Mouse (Mus musculus) CD8-positive naive resting alpha-beta T cell, adult 2 months (primary cell): ENCODE results near the gene Endou.

Experiments
- DNase-seq, 2 experiments: peaks; one replicate each; pipeline ENCODE4 v3.0.0; 2022; ENCODE audit warnings: low read depth in 2 of 2, low spot score in 2 of 2

Endou gene

DNA sequence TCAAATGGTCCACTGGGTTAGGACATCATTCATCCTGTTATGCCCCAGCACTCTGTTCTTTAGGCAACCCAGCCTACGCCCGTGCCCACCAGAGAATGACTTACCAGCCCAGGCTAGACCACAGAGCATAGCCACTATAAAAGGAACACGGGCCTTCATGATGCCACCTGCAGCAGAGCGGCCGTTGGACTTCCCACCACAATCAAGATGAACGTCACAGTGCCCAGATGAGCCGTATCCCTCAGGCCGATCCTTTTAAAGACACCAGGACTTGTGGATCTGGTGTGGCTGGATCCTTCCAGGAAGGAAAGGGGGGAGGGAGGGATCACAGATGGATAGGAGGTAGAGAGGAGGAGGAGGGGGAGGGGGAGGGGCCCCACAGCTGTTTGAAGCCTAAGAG, at the start of gene Endou:
Endou (minus strand) TSS at position 229 of the 400 bp plus-strand sequence.
- no peak for DNase-seq

DNA sequence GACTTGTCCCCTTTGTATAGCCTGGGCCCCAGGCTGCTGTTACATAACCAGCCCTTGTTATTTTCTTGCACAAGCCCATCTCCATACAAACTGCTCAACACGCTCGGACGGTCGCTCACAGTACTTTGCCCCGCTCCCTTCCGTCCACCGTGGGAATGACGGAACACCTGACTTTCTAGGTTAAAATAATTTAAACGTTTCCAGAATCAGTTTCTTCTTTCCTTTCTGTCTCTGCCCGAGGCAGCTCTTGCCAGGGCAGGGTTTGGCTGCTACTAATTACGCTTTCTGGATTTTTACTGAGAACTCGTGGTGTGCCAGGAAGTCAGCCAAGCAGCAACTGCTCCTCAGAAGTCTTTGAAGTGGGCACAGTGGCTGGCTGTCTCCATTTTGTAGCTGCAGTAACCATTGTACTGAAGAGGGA, 49.5 kb upstream of the Endou start:
- peak; percentile 50 to 67 for DNase-seq

DNA sequence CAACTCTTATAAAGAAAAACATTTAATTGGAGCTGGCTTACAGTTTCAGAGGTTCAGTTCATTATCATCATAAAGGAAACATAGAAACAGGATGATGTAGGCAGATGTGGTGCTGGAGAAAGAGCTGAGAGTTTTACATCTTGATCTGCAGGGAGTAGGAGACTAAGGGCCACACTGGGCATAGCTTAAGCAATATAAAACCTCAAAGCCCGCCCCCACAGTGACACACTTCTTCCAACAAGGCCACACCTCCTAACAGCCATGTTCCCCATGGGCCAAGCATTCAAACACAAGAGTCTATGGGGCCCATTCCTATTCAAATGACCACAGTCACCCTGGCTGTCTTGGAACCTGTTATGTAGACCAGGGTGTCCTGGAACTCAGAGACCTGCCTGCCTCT, 48.4 kb upstream of the Endou start:
- no peak for DNase-seq

DNA sequence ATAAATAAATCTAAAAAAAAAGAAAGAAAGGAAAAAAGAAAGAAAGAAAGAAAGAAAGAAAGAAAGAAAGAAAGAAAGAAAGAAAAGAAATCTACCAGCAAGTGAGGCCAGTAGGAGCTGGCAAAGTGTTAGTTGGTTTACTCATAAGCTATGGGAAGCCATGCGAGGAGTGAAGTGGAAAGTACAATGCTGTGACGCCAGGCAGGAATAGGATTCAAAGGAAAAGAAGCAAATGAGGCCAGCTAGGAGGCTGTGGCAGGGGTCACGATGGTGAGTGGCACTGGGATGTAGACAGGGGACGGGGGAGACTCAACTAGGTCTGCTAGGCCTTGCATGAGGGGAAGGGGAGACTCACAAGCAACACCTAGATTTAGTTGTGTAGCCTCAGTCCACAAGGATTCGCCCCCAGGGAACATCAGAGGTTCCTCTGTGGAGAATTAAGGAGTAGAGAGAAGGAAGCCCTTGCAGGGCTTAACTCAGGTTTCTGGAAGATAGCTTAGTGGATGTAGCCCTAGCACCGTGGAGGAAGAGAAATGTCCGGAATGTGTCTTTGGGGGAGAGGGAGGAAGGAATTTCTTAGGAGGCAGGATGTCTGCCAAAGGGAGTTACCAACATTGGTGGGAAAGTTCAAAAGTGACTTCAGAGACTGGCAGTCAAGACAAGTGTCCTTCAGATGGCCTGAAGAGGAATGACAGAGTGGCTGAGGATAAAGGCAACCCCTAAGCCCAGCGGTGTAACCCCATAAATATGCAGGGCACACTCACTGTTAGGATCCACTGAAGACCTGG, 47.4 kb upstream of the Endou start, which contains the start of gene Slc48a1:
Slc48a1 (plus strand) TSS at position 210 of the 788 bp plus-strand sequence.
- no peak for DNase-seq

DNA sequence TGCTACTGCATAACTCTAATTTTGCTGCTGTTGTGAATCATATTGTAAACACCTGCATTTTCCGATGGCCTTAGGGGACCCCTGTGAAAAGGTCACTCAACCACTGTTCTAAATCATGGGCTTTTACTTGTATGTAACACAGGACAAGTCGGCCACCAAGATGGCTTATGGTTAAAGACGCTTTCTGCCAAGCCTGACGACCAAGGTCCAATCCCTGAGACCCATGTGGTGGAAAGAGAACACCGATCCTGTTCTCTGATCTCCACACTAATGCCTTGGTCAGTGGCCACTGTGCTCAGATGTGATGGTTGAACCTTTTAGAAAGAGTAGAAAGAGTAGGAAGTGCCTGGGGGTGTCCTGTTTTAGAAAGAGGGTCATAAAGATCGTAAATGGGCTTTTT, 45.8 kb upstream of the Endou start:
- no peak for DNase-seq

DNA sequence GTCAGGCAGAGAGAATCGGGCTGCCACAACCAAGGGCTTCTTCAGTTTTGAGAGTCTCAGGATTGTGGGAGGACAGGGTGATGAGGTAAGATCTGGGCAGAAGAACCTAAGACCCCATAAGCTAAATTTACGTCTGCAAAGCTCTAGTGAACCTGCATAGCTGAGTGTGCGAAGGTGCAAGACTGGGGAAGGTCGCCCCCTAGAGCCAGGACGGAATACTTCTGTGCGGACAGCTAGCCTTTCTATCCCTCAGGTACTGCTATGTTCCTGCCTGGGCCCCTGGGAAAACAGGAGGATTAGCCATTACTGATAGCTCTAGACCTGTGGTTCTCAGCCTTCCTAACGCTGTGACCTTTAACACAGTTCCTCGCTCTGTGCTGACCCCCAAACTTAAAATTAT, 45.4 kb upstream of the Endou start:
- DNase-seq, result peak; percentile 57 to 71

DNA sequence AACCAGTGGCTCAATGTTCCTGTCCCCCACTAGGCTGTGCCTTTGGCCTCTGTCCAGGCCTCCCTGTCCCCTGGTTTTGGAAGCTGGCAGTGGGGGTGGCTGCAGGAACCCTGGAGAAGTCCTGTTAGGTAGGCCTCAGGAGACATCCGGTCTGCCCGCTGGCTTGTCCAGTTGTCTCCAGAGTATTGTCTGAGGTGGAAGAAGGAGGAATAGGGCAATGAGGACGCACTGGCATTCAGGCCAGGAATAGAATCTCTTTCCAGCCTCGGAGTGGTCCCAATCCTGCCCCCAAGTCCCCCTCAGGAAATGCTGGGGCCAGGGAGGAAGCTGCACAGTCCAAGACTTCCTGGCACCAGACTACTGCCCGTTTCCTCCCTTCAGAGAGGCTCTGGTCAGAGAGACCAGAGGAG, 42.8 kb upstream of the Endou start:
- no peak for DNase-seq

DNA sequence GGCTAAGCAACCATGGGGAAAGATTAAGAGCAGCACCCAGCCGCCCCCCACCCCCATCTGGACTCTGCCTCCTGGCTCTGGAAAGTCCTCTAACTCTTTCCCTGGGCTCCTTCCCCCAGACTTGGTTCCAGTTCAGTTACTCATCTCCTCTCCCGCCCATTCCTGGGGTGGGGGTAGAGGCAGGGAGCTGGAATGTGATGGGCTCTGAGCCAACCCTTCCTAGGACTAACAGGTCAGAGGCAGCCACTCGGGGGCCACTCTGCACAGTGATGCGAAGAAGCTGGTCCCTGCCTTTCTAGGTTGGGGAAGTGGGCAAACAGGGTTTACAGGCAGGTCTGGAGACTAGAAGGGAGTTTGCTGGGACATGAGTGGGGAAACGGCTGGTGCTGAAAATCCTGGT, 42.0 kb upstream of the Endou start:
- DNase-seq, result no peak

DNA sequence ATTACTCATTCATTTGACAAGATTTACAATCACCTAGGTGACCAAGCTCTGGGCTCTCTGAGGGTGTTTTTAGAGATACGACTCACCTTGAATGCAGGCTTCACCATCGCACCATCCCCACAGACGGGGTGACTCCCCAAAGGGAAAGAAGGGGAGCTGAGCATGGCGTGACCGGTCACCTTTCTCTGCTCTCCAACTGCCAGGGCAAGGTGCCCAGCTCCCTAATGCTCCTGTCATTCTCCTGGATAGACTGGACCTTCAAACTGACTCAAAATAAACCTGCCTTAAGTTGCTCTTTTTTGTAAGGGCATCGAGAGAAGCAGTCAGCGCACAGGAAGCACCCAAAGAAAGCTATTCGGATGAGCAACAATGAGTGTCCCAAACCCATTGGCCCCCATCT, 39.1 kb upstream of the Endou start:
- DNase-seq, result no peak

DNA sequence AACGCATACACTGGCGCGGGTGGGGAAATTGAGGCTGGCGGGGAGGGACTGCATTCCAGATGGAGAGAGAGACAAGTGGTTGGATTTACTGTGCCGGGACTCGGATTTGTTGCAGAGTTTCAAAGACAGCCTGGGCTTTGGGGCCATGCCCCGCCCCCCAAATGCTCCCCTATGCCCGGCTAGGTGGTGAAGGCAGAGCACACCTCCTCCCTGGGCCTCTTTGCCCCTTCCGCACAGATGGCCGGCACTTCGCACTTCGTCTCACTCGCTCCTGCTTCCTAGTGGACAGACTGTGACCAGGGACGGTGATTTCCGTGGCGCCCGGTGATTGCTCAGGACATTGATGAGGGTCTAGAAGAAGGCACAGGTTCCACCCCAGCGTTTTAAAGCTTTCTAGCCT, 37.1 kb upstream of the Endou start:
- no peak for DNase-seq

DNA sequence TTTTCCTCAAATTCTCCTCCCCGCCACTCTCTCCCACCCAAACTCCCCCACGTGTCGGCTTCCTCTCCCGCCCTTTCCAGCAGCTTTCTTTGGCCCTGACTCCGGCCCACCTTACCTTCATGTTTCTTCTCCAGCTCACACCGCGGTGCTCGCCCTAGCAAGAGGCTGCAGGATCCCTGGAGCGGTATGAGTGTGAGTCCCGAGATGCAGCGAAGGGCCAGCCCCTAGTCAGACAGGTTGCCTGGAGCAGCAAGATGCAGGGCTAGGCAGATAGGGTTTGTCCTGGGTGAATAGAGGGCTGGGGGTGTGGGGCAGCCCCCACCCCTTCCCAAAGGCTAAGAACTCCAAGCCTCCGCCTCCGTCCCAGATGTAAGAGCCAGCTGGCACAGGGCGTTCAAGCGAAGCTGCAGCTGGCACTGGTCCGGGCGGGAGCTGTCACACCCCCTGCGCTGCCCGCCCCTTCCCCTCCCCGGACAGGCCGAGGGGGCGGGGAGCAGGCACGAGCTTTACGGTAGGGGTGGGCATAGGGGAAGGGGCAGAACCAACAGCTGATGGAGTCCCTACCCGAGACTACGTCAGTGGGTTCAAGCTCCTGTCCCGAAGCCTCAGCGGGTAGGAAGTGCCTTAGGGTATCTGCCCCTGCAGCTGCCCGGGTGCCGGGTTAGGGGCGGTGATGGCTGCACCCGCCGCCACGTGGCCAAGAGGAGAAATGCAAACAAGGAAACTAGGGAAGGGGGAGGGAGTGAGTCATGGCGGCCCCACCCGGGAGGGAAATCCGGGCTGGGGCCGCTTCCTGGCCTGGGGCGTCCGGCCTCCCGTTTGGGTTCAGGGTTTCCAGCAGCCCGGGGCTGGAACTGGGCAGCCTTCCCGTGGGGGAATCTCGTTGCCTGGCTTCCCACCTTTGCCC, 36.4 kb upstream of the Endou start, which contains the start of gene Rapgef3:
Rapgef3 (minus strand) TSS at position 693 of the 907 bp plus-strand sequence.
- peak; percentile 63 to 71 for DNase-seq

DNA sequence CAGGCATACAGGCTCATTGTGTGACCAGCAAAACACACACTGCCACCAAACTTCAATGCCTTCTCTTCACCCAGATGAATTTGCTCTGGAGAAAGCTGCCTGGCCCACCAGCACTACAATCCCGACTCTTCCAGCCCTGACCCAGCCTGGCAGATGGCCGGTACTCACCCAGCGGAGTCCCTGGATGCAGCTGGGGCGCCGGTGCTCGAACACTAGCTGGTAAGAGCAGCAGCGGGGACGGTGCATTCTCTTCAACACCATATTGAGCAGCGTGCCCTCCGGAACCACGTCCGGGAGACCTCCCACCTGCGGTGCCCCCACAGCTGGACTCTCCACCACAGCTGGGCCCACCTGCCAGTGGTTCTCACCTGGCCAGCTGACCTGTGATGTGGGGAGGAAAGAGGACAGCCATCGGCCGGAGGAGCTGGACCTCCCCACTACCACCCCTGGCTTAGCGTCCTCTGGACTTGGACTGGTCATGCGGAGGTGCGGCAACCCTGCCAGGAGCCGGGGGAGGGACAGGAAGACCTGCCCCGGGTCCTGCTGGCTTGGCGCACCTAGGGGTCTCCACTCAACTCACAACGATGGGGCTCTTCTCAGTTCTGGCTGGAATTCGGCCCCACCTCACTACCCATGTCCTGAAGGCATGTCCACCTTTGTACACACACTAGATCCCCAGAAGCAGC, 35.6 kb upstream of the Endou start:
- no peak for DNase-seq

DNA sequence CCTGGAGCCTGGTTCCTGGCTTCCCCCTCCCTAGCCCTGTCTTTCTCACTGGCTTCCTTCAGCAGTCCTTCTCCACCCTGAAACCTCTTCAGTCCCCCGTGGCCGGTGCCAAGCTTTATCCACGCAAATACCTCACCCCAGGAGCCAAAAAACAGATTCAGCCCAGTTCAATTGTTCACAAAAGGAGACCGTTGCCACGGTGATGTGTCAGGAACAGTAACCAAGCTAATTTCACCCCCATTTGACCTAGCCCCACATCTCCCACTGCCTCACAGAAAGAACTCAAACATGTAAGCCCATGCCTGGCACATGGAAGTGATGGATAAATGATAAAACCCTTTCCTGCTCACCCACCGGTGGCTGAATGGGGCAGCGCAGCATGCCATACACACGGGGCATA, 35.1 kb upstream of the Endou start:
- no peak for DNase-seq

DNA sequence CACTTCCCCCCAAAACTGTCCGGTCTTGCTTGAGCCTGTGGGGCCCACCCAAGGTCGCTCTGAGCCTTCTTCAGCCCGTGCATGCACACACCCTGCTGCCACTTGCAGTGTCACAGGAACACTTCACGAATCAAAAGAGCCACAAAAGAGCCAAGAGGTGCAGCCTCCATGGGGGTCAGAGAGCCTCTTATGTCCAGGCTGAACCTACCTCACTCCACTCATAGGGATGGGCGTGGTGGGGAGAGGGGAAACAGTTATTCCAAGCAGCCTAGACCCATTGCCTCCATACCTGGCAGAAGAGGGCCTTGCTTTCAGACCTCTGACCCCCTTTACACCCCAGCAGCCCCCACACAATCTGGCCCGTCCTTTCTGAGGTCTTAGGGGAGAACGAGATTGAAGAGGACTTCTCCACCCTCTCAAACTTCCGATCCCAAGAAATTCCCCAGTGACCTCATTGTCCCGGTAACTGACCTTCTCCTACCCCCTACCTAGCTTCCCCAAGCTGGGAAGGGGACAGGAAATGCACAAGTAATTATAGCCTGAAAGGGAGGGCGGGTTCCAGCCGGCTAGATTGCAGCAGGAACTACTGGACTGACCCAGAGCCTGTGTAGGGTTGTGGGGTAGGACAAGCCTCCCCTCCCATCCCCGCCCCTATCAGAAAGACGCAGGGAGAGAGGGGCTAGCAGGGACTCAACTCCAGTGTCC, 34.1 kb upstream of the Endou start:
- no peak for DNase-seq

DNA sequence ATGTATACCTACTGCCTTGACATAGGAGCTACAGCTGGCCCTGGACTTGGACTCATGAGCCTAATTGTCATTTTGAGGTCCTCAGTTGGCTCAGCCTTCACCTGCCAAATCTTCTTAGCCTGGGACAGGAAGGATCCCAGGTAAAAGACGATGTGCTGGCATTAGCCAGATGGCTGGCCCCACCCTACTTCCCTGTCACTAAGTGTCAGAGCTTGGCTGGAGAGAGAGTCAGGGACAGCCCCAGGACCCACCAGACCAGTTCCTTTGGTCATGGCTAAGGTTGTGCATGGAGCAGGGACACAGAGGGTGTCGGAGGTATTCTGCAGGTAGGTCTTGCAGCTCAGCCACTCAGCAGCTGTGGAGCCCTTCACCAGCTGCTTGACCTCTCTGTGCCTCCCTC, 33.4 kb upstream of the Endou start:
- no peak for DNase-seq

DNA sequence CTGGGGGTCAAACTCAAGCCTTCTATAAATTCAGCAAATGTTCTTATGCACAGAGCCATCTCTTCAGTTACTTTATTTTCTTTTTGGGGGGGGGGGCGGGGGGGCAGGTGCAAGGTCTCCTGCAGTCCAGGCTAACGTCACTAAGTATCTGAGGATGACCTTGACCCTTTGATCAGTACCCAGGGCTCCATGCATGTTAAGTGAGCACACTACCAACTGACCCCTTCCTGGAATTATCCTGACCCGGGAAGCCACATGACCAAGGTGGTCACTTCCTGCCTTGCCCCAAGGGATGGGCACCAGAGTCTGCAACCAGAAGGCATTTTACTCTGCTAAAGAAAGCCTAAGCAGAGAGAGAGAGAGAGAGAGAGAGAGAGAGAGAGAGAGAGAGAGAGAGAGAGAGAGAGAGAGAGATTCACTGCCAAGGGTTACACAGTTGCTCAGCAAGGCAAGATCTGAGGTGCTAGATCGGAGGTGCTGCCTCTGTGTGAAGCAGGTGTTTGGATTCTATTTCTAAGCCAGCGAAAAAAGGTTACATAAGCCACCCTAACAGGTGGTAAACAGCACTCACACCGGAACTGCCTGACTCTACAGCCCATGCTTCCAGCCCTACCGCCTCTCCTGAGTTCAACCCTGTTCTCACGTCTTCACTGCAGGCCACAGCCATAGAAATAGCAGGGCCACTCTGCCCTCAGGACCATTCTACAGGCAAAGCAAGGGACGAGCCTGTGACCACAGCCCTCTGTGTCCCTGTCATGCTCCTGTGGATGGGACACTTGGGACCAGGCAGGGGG, 32.3 kb upstream of the Endou start:
- no peak for DNase-seq

DNA sequence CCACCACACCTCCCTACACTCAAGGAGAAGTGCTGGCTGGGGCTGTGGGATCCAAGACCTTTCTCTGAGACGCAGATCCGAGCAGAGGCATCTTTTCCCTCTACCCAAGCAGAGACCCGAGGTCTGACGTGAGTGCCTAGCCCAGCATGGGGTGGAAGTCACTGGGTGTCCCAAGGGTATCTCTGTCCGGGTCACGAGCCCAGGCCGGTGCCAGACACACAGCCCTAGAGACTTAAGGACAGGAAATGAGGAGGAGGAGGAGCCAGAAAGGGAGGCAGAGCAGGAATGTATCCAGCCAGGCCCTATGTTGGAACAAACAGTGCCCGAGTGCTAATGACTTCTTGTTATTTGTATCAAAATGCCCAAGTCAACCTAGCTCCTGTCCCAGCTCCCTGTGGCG, 31.6 kb upstream of the Endou start:
- DNase-seq, result no peak

DNA sequence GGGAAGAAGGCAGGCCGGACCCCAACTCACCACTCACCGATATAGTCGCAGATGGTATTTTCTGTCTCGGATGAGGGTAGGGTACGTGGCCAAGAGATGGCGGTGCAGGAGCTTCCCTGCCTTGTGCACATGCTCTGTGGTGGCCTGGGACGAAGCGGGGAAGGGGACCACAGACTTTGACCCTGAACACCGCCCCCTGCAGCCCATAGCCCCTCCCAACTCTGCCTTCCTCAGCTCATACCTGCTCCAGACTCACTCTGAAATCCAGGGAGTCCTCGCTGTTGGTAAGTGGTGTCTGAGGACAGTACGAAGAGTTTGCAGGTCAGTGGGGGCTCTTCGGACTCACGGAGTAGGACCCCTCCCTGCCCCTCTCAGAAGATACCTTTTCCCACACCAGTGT, 30.3 kb upstream of the Endou start:
- DNase-seq, result no peak

DNA sequence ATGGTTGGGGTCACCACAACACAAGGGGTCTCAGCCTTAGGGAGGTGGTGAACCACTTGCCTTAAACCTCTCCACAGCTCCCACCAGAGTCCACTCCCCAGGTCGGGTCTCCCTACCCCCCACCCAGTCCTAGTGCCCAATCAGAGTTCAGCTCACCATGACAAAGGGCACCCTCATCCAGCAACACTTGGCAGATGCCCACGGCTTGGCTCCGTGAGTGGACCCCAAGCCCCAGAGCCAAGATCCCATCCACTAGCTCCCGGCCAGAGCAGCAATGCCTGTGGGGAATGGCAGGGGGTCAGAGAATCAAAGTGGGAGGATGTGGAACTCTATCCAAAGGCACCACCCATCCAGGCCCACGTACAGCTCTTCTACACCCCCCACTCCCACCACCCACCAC, 29.8 kb upstream of the Endou start:
- no peak for DNase-seq

DNA sequence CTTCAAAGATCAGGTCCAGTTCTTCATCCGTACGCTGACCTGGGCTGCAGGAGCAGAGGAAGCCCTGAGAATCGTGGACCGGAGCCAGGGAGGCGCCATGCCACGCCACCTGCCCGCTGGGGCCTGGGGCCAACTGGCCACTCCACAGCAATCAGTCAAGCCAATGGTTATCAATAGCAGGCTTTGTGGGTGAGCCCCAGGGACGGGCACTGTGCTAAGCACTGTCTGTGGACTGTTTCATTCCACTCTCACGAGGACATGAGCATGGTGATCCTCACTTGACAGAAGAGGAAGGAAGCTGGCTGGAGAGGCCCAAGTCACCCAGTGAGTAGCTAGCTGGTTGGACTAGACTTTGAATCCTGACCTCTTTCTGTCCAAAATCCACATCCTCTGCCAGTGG, 28.9 kb upstream of the Endou start:
- no peak for DNase-seq
